Mouse (Mus musculus) kidney, postnatal 0 days (tissue): ENCODE measurements around the gene Pygm. TPM values are rescaled to one million over a fixed set of nuclear protein-coding genes. Genes with fewer than 3 reads are reported as not detected.

Source experiments
- ATAC-seq: fragments of 200-750 bp; cut with Nextera tagmentation; replicated peaks from 2 replicates; pipeline ENCODE4 v1.8.0; 2017; ENCODE audit warnings: low read depth, moderate number of reproducible peaks, moderate TSS enrichment, moderate library complexity; ENCODE audit not compliant: low FRiP score
- DNase-seq: peaks from one replicate; pipeline ENCODE4 v3.0.0-alpha.2; 2016; ENCODE audit warnings: low spot score
- H3K27ac ChIP-seq: fragments of 300-500 bp; sonication (generic); 2 replicates; pipeline ENCODE4 v1.5.1; 2014; ENCODE audit warnings: mild to moderate bottlenecking
- H3K27me3 ChIP-seq: fragments of 300-500 bp; sonication (generic); 2 replicates; pipeline ENCODE4 v1.6.1; 2014; ENCODE audit warnings: low read length, mixed read lengths; ENCODE audit not compliant: insufficient read depth
- H3K36me3 ChIP-seq: fragments of 300-500 bp; sonication (generic); 2 replicates; pipeline ENCODE4 v1.6.1; 2014; ENCODE audit warnings: low read length, mixed read lengths; ENCODE audit not compliant: insufficient read depth
- H3K4me1 ChIP-seq: fragments of 300-500 bp; sonication (generic); replicated peaks from 2 replicates; pipeline ENCODE4 v1.6.1; 2014; ENCODE audit warnings: antibody characterized with exemption, low read length, mixed read lengths; ENCODE audit not compliant: insufficient read depth
- H3K4me2 ChIP-seq: fragments of 300-500 bp; sonication (generic); 2 replicates; pipeline ENCODE4 v1.6.1; 2014; ENCODE audit warnings: mild to moderate bottlenecking, low read length, moderate library complexity, mixed read lengths
- H3K4me3 ChIP-seq: fragments of 300-500 bp; sonication (generic); replicated peaks from 2 replicates; pipeline ENCODE4 v1.5.1; 2014; ENCODE audit warnings: low read depth, low read length
- H3K9ac ChIP-seq: fragments of 300-500 bp; sonication (generic); 2 replicates; pipeline ENCODE4 v1.6.1; 2014; ENCODE audit warnings: low read depth, low read length
- H3K9me3 ChIP-seq: fragments of 300-500 bp; sonication (generic); replicated peaks from 2 replicates; pipeline ENCODE4 v1.6.1; 2016; ENCODE audit warnings: low read length, inconsistent platforms, mixed read lengths
- CTCF ChIP-seq: IDR thresholded peaks from 2 replicates; pipeline ENCODE4 v1.5.1; 2016; ENCODE audit warnings: antibody characterized with exemption, low read depth, mild to moderate bottlenecking, moderate library complexity
- WGBS: fragments of 180-500 bp; shearing (Covaris S2); extraction: QIAGEN DNeasy Blood & Tissue Kit; methylation state at CpG from one replicate; pipeline ENCODE4 v1.1.7; 2014; 5-methylcytosine and 5-hydroxymethylcytosine counted together
- polyA plus RNA-seq: library from polyadenylated mRNA; unstranded; fragments of >200 nt; fragmentation: Nextera tagmentation; extraction: Ambion mirVana; gene quantifications from 2 replicates; pipeline ENCODE4 v1.2.1, GENCODE M21; 2015

Gene Pygm
- polyA plus RNA-seq, 1 experiment from 2014 or later = 24.5 TPM

DNA sequence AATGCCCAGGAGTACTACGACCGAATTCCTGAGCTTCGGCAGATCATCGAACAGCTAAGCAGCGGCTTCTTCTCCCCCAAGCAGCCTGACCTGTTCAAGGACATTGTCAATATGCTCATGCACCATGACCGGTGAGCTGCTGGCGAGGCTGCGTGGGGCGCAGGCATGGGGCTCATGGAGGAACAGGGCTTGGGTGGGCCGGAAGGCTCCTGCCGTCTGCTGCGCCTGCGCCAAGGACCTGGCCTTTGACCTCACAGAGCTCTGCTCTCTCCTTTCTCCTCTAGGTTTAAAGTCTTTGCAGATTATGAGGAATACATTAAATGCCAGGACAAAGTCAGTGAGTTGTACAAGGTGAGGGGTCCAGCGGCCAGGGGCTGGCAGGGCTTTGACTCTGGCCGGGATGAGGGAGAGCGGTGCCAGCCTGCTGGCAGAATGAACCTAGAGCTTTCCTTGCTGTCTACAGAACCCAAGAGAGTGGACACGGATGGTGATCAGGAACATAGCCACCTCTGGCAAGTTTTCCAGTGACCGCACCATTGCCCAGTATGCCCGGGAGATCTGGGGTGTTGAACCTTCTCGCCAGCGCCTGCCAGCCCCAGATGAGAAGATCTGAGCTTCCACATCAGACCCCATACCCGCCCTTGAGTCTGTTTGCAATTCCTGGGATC lies 13.5 kb downstream of the Pygm start:
- H3K36me3 ChIP-seq = 0 out of 2 replicates have a peak, but pooled peaks cover 2% of the 10 kb centered on the region
- ATAC-seq = no peak
- TF ChIP-seq CTCF = no peak
- DNase-seq = no peak
- no peak overlapping the region for H3K9ac ChIP-seq
- H3K4me2 ChIP-seq = no peak overlapping the region
- peaks cover 32% of the 10 kb centered on the region for H3K4me1 ChIP-seq
- H3K9me3 ChIP-seq = no peaks in the 10 kb centered on the region
- H3K27me3 ChIP-seq = no peaks in the 10 kb centered on the region
- H3K4me3 ChIP-seq = no peak overlapping the region
- WGBS = 76% methylated on average over 22 of the region's 22 CpGs
- no peak overlapping the region for H3K27ac ChIP-seq

DNA sequence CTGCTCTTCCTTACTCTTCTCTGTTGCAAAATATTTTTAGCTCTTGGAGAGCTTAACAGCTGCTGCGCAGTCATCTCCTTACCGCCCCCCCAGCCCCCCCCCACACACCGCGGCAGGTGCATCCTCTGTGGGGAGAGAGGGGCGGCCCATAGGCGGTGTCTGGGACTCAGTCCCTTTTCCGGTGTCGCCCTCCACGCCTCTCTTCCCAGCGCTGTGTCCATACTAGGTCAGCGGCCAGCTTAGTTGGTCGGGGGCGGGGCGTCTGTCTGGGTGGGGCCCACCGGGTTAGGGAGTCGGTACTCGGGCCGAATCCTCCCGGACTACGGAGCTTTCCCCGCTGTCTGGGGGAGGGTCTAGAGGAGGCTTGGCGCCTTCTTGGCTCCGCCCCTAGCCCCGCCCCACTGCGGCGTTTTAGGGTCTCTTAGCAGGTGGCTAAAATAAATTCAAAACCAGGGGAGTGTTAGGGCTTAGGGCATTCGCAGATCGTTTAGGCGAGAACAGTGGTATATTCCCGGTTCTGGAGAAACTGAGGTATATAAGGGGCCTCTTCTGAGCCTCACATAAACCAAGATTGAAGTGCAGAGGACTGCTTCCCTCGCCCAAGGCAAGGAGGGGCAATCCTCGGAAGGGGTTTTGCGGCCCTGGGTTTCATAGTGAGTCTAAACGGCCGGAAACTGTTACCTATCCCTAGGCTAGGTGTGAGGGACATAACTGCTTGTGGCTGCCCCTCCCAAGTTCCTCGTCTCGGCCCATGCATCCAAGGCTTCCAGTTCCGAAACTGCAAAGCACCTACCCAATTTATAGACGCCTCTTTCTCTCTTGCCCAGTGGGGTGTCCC lies 14.5 kb downstream of the Pygm start:
- DNase-seq (peak; percentile 61), ATAC-seq (peak; percentile 16; the same call in 1 of the 2 replicates)
- H3K4me1 ChIP-seq = peaks cover 32% of the 10 kb centered on the region
- H3K27me3 ChIP-seq = no peaks in the 10 kb centered on the region
- WGBS = 2% methylated on average over 39 of the region's 39 CpGs
- peak overlapping the region; percentile 91 for H3K4me2 ChIP-seq
- H3K4me3 ChIP-seq = peak overlapping the region; percentile 52
- TF ChIP-seq CTCF = no peak
- H3K9me3 ChIP-seq = no peaks in the 10 kb centered on the region
- peak overlapping the region; percentile 52; the same call in 1 of the 2 replicates for H3K27ac ChIP-seq
- H3K9ac ChIP-seq = peak overlapping the region; percentile 67; the same call in 1 of the 2 replicates
- no peaks in the 10 kb centered on the region for H3K36me3 ChIP-seq

DNA sequence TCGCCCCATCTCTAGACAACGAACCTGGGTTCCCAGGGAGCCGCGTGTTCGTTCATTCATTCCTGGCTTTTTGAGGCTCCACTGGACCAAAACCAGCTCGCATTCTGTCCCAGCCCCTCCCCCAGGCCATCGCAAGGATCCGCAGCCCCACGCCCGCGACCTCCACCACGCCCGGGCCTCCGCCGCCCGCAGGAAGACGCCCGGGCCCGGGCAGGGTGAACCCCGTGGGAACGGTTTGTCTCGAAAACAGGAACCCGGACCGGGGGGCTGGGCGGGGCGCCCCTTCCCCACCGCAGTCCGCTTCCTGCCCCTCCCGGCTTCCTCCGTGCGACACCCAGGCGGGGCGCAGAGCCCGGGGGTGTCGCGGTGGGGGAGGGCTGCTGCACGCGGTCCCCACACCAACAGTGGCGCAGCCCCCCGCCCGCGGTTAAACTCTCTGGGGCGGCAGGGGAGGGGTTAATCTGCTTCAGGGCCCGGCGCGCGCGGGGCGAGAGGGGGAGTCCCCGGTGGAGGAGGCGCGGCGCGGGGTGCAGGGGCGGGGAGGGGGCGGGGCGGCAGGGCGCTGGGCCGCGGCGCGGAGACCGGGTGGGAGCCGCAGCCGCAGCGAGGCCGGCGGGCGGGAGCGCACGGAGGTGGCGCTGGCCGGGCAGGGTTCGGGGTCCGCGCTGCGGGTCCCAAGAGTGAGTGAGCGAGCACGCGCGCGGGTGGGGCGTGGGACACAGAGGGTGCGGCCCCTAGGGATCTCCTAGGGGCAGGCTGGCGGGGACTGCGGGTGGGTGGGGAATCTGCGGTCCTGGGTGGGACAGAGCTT lies 15.3 kb downstream of the Pygm start, which contains the start of gene Rasgrp2:
Gene Rasgrp2, plus strand, starts transcription at position 56 of the 811 bp plus-strand sequence.
- 1% methylated on average over 70 of the region's 87 CpGs for WGBS
- Histone ChIP-seq H3K36me3 (no peaks in the 10 kb centered on the region), H3K9me3 (no peaks in the 10 kb centered on the region), H3K9ac (peak within 1 kb of the TSS; percentile 67), H3K4me3 (peak within 1 kb of the TSS; percentile 52), H3K4me2 (peak within 1 kb of the TSS; percentile 91), H3K27me3 (no peaks in the 10 kb centered on the region), H3K27ac (peak within 1 kb of the TSS; percentile 52; the same call in 1 of the 2 replicates), H3K4me1 (peaks cover 32% of the 10 kb centered on the region)
- ATAC-seq (no peak), DNase-seq (peak; percentile 61)
- no peak for TF ChIP-seq CTCF

DNA sequence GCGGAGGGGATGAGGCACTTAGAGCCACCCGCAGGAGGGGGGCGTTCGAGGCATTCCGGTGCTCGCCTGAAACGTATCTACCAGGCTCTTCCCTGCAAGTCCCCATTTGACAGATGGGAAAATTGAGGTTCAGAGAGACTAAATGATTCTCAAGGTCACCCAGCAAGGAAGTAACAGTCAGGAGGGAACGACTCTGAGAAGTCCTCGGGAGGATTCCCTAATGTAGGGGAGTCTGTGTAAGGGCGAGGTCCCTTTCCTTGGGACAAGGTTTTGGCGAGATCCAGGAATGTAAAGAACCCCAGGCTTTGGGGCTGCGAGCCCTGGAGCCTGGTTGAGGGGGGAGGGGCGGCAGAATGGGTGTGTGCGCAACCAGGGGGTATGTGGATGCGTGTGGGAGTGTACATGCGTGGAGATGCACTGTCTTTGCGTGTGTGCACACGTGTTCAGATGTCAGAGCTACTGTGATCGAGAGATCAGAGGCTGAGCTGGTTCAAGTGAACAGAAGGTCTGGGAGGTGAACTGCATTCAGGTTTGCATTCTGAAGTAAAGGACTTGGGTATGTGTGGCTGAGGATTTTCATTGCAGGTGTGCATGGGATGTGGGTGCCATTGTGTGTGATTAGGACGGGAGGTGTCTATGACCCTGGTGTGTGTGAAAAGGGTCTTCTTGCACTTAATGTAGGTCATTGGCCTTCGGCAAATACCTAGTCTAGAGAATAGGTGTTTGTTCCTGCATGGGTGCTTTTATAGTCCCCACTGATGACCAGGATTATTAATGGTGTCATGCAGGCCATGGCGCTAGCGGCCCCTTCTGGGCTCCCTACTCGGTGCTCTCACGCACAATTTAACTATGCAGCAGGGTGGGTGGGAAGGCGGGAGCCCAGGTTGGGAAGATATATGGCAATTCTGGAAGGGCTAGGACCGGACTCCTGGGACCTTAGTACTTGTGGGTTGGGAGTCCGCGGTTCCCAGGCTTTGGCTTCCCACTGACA lies 16.2 kb downstream of the Pygm start:
- H3K4me2 ChIP-seq = peak overlapping the region; percentile 91
- H3K9ac ChIP-seq = peak overlapping the region; percentile 67
- peak overlapping the region; percentile 75; the same call in 1 of the 2 replicates for H3K27ac ChIP-seq
- peak; percentile 38; the same call in 1 of the 2 replicates for TF ChIP-seq CTCF
- DNase-seq (no peak), ATAC-seq (peak; percentile 12; the same call in 1 of the 2 replicates)
- H3K36me3 ChIP-seq = no peaks in the 10 kb centered on the region
- no peaks in the 10 kb centered on the region for H3K9me3 ChIP-seq
- peak overlapping the region; percentile 52 for H3K4me3 ChIP-seq
- peaks cover 32% of the 10 kb centered on the region for H3K4me1 ChIP-seq
- no peaks in the 10 kb centered on the region for H3K27me3 ChIP-seq
- 2% methylated on average over 29 of the region's 29 CpGs for WGBS

DNA sequence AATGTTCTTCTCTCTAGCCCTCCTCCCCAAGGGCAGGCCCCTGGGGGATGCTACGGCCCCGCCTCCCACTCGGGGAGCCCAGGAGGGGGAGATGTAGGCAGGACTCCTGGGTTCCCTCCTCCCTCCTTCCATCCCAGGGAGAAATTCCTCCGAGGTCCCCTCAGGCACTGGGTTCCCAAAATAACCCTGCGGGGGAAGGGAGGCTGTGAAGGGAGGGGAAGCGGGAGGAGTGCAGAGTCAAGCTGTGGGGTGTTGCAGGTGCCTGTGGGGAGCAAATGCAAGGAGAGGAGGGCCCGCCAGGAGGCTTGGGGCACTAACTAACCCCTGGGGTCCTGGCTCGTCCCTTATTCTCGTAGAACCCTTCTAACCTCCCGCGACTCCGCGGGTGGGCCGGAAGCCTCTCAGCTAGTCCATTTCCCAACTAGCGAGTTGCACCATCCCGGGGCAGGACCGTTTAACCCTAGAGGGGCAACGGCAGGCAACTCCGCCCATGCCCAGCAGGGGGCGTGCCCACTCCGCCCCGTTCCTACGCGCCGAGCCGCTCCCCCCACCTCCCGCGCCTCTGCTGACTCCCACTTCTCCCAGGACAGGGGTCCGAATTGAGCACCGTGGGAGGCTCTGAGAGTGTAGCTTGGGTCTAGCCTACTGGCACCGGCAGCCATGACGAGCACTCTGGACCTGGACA lies 17.1 kb downstream of the Pygm start:
- Histone ChIP-seq H3K9me3 (no peaks in the 10 kb centered on the region), H3K27ac (peak overlapping the region; percentile 75), H3K36me3 (no peaks in the 10 kb centered on the region), H3K9ac (0 out of 2 replicates have a peak overlapping the region, but pooled peaks have one; percentile 6), H3K4me3 (peak overlapping the region; percentile 52), H3K4me1 (peaks cover 32% of the 10 kb centered on the region), H3K27me3 (no peaks in the 10 kb centered on the region), H3K4me2 (peak overlapping the region; percentile 91)
- DNase-seq (peak; percentile 88), ATAC-seq (peak; percentile 44; the same call in 1 of the 2 replicates)
- TF ChIP-seq CTCF = peak; percentile 85
- 0% methylated on average over 31 of the region's 32 CpGs for WGBS
